Mouse (Mus musculus) myocyte (in vitro differentiated cells): Measurements from ENCODE around the gene Gbp6. TPM values are rescaled to one million over a fixed set of nuclear protein-coding genes. Genes with fewer than 3 reads are reported as not detected.
A peak's percentile ranks its signal among the peaks of the same experiment; 100 is the strongest.
"Not testable (repeated sequence)": the region's sequence is repeated elsewhere in the genome, so short reads cannot be mapped to it uniquely, and the experiment has no call there.

ENCODE experiments used
- H3K27me3 ChIP-seq: one replicate; pipeline ENCODE4 v1.6.1; 2011; ENCODE audit not compliant: control insufficient read depth, insufficient read depth, insufficient read length
- H3K36me3 ChIP-seq: one replicate; pipeline ENCODE4 v1.6.1; 2011; ENCODE audit not compliant: control insufficient read depth, insufficient read depth
- H3K4me2 ChIP-seq: one replicate; pipeline ENCODE4 v1.6.1; 2011; ENCODE audit warnings: low read depth, control low read depth
- H3K4me3 ChIP-seq: one replicate; pipeline ENCODE4 v1.5.1; 2011; ENCODE audit warnings: mild to moderate bottlenecking, control low read depth, moderate library complexity
- H3K79me2 ChIP-seq: one replicate; pipeline ENCODE4 v1.6.1; 2011; ENCODE audit not compliant: control insufficient read depth, insufficient read depth
- H3ac ChIP-seq: one replicate; pipeline ENCODE4 v1.6.1; 2011; ENCODE audit not compliant: control insufficient read depth, insufficient read length
- CEBPB ChIP-seq: IDR thresholded peaks from 2 replicates; pipeline ENCODE4 v1.6.1; 2011; ENCODE audit warnings: mild to moderate bottlenecking, moderate library complexity; ENCODE audit not compliant: poor library complexity, insufficient read depth, severe bottlenecking
- E2F4 ChIP-seq: IDR thresholded peaks from one replicate; pipeline ENCODE4 v1.6.1; 2011; ENCODE audit warnings: mild to moderate bottlenecking, control low read depth, moderate library complexity; ENCODE audit not compliant: insufficient read depth
- MAX ChIP-seq: IDR thresholded peaks from one replicate; pipeline ENCODE4 v1.6.1; 2011; ENCODE audit warnings: low read depth, mild to moderate bottlenecking, control low read depth
- MYOD1 ChIP-seq, 3 experiments: IDR thresholded peaks; one replicate each; pipeline ENCODE4 v1.6.1; 2011; ENCODE audit warnings: control low read depth in 2 of 3, low read depth in 2 of 3, mild to moderate bottlenecking in 2 of 3, moderate library complexity in 1 of 3; ENCODE audit not compliant: insufficient read length in 2 of 3, control insufficient read depth in 1 of 3
- MYOG ChIP-seq, 3 experiments: IDR thresholded peaks; one replicate each; pipeline ENCODE4 v1.6.1; 2011; ENCODE audit warnings: control low read depth in 2 of 3, low read depth in 2 of 3, mild to moderate bottlenecking in 2 of 3; ENCODE audit not compliant: insufficient read length in 2 of 3, control insufficient read depth in 1 of 3, insufficient read depth in 1 of 3
- POLR2A ChIP-seq: IDR thresholded peaks from one replicate; pipeline ENCODE4 v1.6.1; 2011; ENCODE audit warnings: low read depth, mild to moderate bottlenecking, control low read depth, moderate library complexity; ENCODE audit not compliant: insufficient read length
- POLR2AphosphoS2 ChIP-seq: IDR thresholded peaks from one replicate; pipeline ENCODE4 v1.6.1; 2011; ENCODE audit warnings: low read depth, control low read depth; ENCODE audit not compliant: insufficient read length
- REST ChIP-seq: IDR thresholded peaks from one replicate; pipeline ENCODE4 v1.6.1; 2011; ENCODE audit warnings: mild to moderate bottlenecking, control low read depth, moderate library complexity; ENCODE audit not compliant: insufficient read depth, insufficient read length
- SRF ChIP-seq: IDR thresholded peaks from one replicate; pipeline ENCODE4 v1.6.1; 2011; ENCODE audit warnings: low read depth; ENCODE audit not compliant: control insufficient read depth, insufficient read length
- TCF12 ChIP-seq: IDR thresholded peaks from one replicate; pipeline ENCODE4 v1.6.1; 2011; ENCODE audit warnings: mild to moderate bottlenecking, control low read depth; ENCODE audit not compliant: poor library complexity, insufficient read depth, severe bottlenecking
- TCF3 ChIP-seq: IDR thresholded peaks from one replicate; pipeline ENCODE4 v1.6.1; 2011; ENCODE audit warnings: low read depth, control low read depth; ENCODE audit not compliant: insufficient read length
- USF1 ChIP-seq: IDR thresholded peaks from one replicate; pipeline ENCODE4 v1.6.1; 2011; ENCODE audit warnings: low read depth, mild to moderate bottlenecking, control low read depth, moderate library complexity
- polyA plus RNA-seq: library from polyadenylated mRNA; unstranded; fragments of >200 nt; fragmentation: generic; extraction: Trizol; gene quantifications from one replicate; pipeline ENCODE4 v1.2.1, GENCODE M21; 2012; ENCODE audit warnings: missing spikeins

Gbp6 gene
- polyA plus RNA-seq, 1 experiment, result 0.05 TPM

- Histone ChIP-seq H3ac (no peak overlapping the region), H3K4me3 (no peak overlapping the region), H3K4me2 (peak overlapping the region; percentile 38), H3K36me3 (no peaks in the 10 kb centered on the region), H3K27me3 (no peaks in the 10 kb centered on the region), H3K79me2 (no peaks in the 10 kb centered on the region)
- TF ChIP-seq CEBPB, result 0 out of 2 replicates have a peak, but pooled peaks have one; percentile 48
- TF ChIP-seq USF1, result no peak
Measured at GRCm38 (mm10) chr5:105306159-105306581, 12.7 kb upstream of the Gbp6 start.

- H3K4me2 ChIP-seq, result peak overlapping the region; percentile 38
- not testable (repeated sequence) for H3ac ChIP-seq, H3K27me3 ChIP-seq, H3K79me2 ChIP-seq, H3K36me3 ChIP-seq, H3K4me3 ChIP-seq
Measured at GRCm38 (mm10) chr5:105305671-105306070, 12.2 kb upstream of the Gbp6 start.

GRCm38 (mm10) chr5:105301963-105302362 is 8.5 kb upstream of the Gbp6 start:
- H3K4me2 ChIP-seq, result no peak overlapping the region

GRCm38 (mm10) chr5:105301531-105301930 is 8.0 kb upstream of the Gbp6 start:
- no peaks in the 10 kb centered on the region for H3K79me2 ChIP-seq
- no peak overlapping the region for H3K4me3 ChIP-seq
- H3ac ChIP-seq, result no peak overlapping the region
- TF ChIP-seq POLR2AphosphoS2, result no peak
- TF ChIP-seq TCF3, result no peak
- TF ChIP-seq MYOD1 (IDR thresholded peaks at IDR 0.05; ENCODE audit: control insufficient read depth in 1 of 3, insufficient read length in 2 of 3, low read depth in 2 of 3), result peak; percentile 3 to 48 (median 26)
- TF ChIP-seq E2F4, result no peak
- peak in 2 of 3 experiments; percentile 52 to 63 for TF ChIP-seq MYOG (IDR thresholded peaks at IDR 0.05; ENCODE audit: control insufficient read depth in 1 of 3, insufficient read depth in 1 of 3, insufficient read length in 2 of 3, low read depth in 2 of 3)
- TF ChIP-seq CEBPB, result no peak
- no peak for TF ChIP-seq USF1
- H3K27me3 ChIP-seq, result no peaks in the 10 kb centered on the region
- no peaks in the 10 kb centered on the region for H3K36me3 ChIP-seq
- no peak overlapping the region for H3K4me2 ChIP-seq

More at GRCm38 (mm10) chr5:105301963-105302362, 8.5 kb upstream of the Gbp6 start:
- Histone ChIP-seq H3K27me3 (no peaks in the 10 kb centered on the region), H3K36me3 (no peaks in the 10 kb centered on the region), H3K79me2 (no peaks in the 10 kb centered on the region), H3ac (no peak overlapping the region), H3K4me3 (no peak overlapping the region)
- TF ChIP-seq CEBPB (no peak), TCF12 (no peak), MYOD1 (IDR thresholded peaks at IDR 0.05; ENCODE audit: control insufficient read depth in 1 of 3, insufficient read length in 2 of 3, low read depth in 2 of 3) (no peak), USF1 (no peak), E2F4 (no peak), POLR2AphosphoS2 (no peak), REST (no peak), SRF (no peak), TCF3 (no peak), MYOG (IDR thresholded peaks at IDR 0.05; ENCODE audit: control insufficient read depth in 1 of 3, insufficient read depth in 1 of 3, insufficient read length in 2 of 3, low read depth in 2 of 3) (no peak), MAX (no peak), POLR2A (no peak)

GRCm38 (mm10) chr5:105295746-105296145 is 2.2 kb upstream of the Gbp6 start:
- no peaks in the 10 kb centered on the region for H3K36me3 ChIP-seq
- no peaks in the 10 kb centered on the region for H3K27me3 ChIP-seq
- H3K79me2 ChIP-seq, result no peaks in the 10 kb centered on the region
- no peak overlapping the region for H3ac ChIP-seq
- no peak overlapping the region for H3K4me2 ChIP-seq
- TF ChIP-seq TCF12 (no peak), SRF (no peak), MYOD1 (IDR thresholded peaks at IDR 0.05; ENCODE audit: control insufficient read depth in 1 of 3, insufficient read length in 2 of 3, low read depth in 2 of 3) (no peak), TCF3 (no peak), MAX (no peak), POLR2A (no peak)
- H3K4me3 ChIP-seq, result no peak overlapping the region

GRCm38 (mm10) chr5:105292492-105292891 is 1.0 kb downstream of the Gbp6 start:
- Histone ChIP-seq H3K36me3 (no peaks in the 10 kb centered on the region), H3ac (no peak overlapping the region), H3K4me3 (no peak overlapping the region), H3K4me2 (no peak overlapping the region), H3K79me2 (no peaks in the 10 kb centered on the region), H3K27me3 (no peaks in the 10 kb centered on the region)
- TF ChIP-seq REST (no peak), SRF (no peak), MAX (no peak), POLR2AphosphoS2 (no peak)
